Comparison of ENCODE assay signal across 12 mouse cellular contexts in the genomic region with DNA sequence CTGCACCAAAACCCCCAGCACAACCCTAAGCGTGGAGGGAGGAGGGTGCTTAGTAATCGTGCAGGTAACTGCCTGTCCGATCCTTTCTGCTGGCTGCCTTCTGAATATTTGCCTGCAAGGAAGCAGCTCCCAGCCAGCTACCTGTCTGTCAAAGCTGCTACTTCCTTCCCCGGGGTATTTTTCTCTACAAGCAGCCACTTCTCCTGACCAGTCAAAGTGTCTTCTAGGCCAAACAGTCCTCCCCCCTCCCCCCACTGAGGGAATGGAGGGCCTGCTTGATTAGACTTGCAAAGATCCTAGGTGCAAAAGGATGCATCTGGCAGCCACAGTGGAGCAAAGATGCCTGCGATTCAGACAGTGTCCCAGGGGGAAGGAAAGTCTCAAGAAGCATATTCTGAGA. TPM values are rescaled to one million over a fixed set of nuclear protein-coding genes. Genes with fewer than 3 reads are reported as not detected.
DNase-seq lines count a peak whose midpoint lies in the region; ATAC-seq lines count a peak whose summit lies in the region.
"Had no signal": no experiment of that assay in that cellular context is flagged by ENCODE, and none has a peak within 500 bp of the region (broad histone marks: within the 10 kb centered on the region; RNA-seq: fewer than 3 reads in every experiment).

No protein-coding gene starts in this region.

- no peak overlapping the region for H3K4me2 ChIP-seq in heart, embryonic 13.5 days
- H3K4me2 ChIP-seq in heart, embryonic 11.5 days = no peak overlapping the region
- H3K4me2 ChIP-seq in forebrain, embryonic 16.5 days (ENCODE audit: low read length) = no peak overlapping the region
- H3K4me2 ChIP-seq in midbrain, embryonic 12.5 days (replicated peaks) = peak overlapping the region; percentile 61
- H3K4me2 ChIP-seq: stomach, embryonic 15.5 days had no signal

- H3K4me3 ChIP-seq in heart, embryonic 13.5 days = no peak overlapping the region
- no peak overlapping the region for H3K4me3 ChIP-seq in heart, embryonic 11.5 days (ENCODE audit: low read depth, low read length)
- H3K4me3 ChIP-seq in forebrain, embryonic 16.5 days (replicated peaks; ENCODE audit: low read length) = no peak overlapping the region
- peak overlapping the region; percentile 1; the same call in 1 of the 2 replicates for H3K4me3 ChIP-seq in midbrain, embryonic 12.5 days
- H3K4me3 ChIP-seq: stomach, embryonic 15.5 days had no signal

- H3K9me3 ChIP-seq in heart, embryonic 13.5 days = no peaks in the 10 kb centered on the region
- no peaks in the 10 kb centered on the region for H3K9me3 ChIP-seq in heart, embryonic 11.5 days (replicated peaks; ENCODE audit: control insufficient read depth, low read length)
- H3K9me3 ChIP-seq in forebrain, embryonic 16.5 days (ENCODE audit: control insufficient read depth, low read length) = no peaks in the 10 kb centered on the region
- no peaks in the 10 kb centered on the region for H3K9me3 ChIP-seq in midbrain, embryonic 12.5 days
- H3K9me3 ChIP-seq: stomach, embryonic 15.5 days had no signal

- H3K27me3 ChIP-seq in heart, embryonic 13.5 days (replicated peaks) = no peaks in the 10 kb centered on the region
- H3K27me3 ChIP-seq in heart, embryonic 11.5 days (ENCODE audit: control insufficient read depth, insufficient read depth, low read length) = no peaks in the 10 kb centered on the region
- H3K27me3 ChIP-seq in forebrain, embryonic 16.5 days (replicated peaks; ENCODE audit: control insufficient read depth, insufficient read depth, low read length) = no peaks in the 10 kb centered on the region
- no peaks in the 10 kb centered on the region; the same call in 1 of the 2 replicates for H3K27me3 ChIP-seq in midbrain, embryonic 12.5 days
- H3K27me3 ChIP-seq: stomach, embryonic 15.5 days had no signal

- DNase-seq in cerebellum, postnatal 14 days = peak; percentile 68 to 70
- no peak for DNase-seq in right cerebral cortex, adult 2 months (ENCODE audit: low spot score in 2 of 2)
- no peak for DNase-seq in ovary, postnatal 14 days (ENCODE audit: low spot score)
- DNase-seq: heart, adult 18-20 months had no signal

- H3K9ac ChIP-seq in heart, embryonic 13.5 days = peak overlapping the region; percentile 50
- H3K9ac ChIP-seq in heart, embryonic 11.5 days (ENCODE audit: low read depth, low read length) = no peak overlapping the region
- no peak overlapping the region for H3K9ac ChIP-seq in forebrain, embryonic 16.5 days (replicated peaks; ENCODE audit: low read depth, low read length)
- peak overlapping the region; percentile 8; the same call in 1 of the 2 replicates for H3K9ac ChIP-seq in midbrain, embryonic 12.5 days (replicated peaks)
- H3K9ac ChIP-seq: stomach, embryonic 15.5 days had no signal

- H3K36me3 ChIP-seq in heart, embryonic 13.5 days = peaks cover 12% of the 10 kb centered on the region
- no peaks in the 10 kb centered on the region for H3K36me3 ChIP-seq in heart, embryonic 11.5 days (ENCODE audit: control insufficient read depth, insufficient read depth, low read length)
- H3K36me3 ChIP-seq in forebrain, embryonic 16.5 days (ENCODE audit: control insufficient read depth, insufficient read depth) = no peaks in the 10 kb centered on the region
- peaks cover 17% of the 10 kb centered on the region for H3K36me3 ChIP-seq in midbrain, embryonic 12.5 days
- H3K36me3 ChIP-seq: stomach, embryonic 15.5 days had no signal

- no peak overlapping the region for H3K27ac ChIP-seq in heart, embryonic 13.5 days (replicated peaks)
- H3K27ac ChIP-seq in heart, embryonic 11.5 days (ENCODE audit: low read depth, low read length) = no peak overlapping the region
- peak overlapping the region; percentile 11; the same call in 1 of the 2 replicates for H3K27ac ChIP-seq in forebrain, embryonic 16.5 days (ENCODE audit: low read length)
- peak overlapping the region; percentile 43 for H3K27ac ChIP-seq in midbrain, embryonic 12.5 days (replicated peaks)
- H3K27ac ChIP-seq: stomach, embryonic 15.5 days had no signal

- peaks cover 65% of the 10 kb centered on the region for H3K4me1 ChIP-seq in heart, embryonic 13.5 days
- peaks cover 15% of the 10 kb centered on the region for H3K4me1 ChIP-seq in heart, embryonic 11.5 days (ENCODE audit: control insufficient read depth, insufficient read depth, low read length)
- peaks cover 42% of the 10 kb centered on the region for H3K4me1 ChIP-seq in forebrain, embryonic 16.5 days (replicated peaks; ENCODE audit: control insufficient read depth, insufficient read depth, low read length)
- H3K4me1 ChIP-seq in midbrain, embryonic 12.5 days = peaks cover 79% of the 10 kb centered on the region

- 18% methylated on average over 5 of the region's 5 CpGs for WGBS in heart, embryonic 13.5 days
- 26% methylated on average over 5 of the region's 5 CpGs for WGBS in heart, embryonic 11.5 days (ENCODE audit: insufficient replicate concordance)
- 19% methylated on average over 5 of the region's 5 CpGs for WGBS in forebrain, embryonic 16.5 days
- 35% methylated on average over 5 of the region's 5 CpGs for WGBS in midbrain, embryonic 12.5 days

- no peak for ATAC-seq in heart, embryonic 13.5 days (ENCODE audit: extremely low read depth, insufficient number of reproducible peaks, low FRiP score, low TSS enrichment)
- no peak for ATAC-seq in heart, embryonic 11.5 days (replicated peaks; ENCODE audit: insufficient number of reproducible peaks, low FRiP score, low TSS enrichment)
- peak; percentile 37 for ATAC-seq in forebrain, embryonic 16.5 days
- 0 out of 2 replicates have a peak, but pooled peaks have one; percentile 1 for ATAC-seq in midbrain, embryonic 12.5 days (ENCODE audit: low FRiP score, low read depth)
- no peak for ATAC-seq in monocyte, adult 5-6 weeks (replicated peaks; ENCODE audit: insufficient number of reproducible peaks, low FRiP score, low TSS enrichment, poor library complexity, severe bottlenecking)
- ATAC-seq: activated CD4-positive, CD25-positive, alpha-beta regulatory T cell, adult 4 months had no signal

RNA-seq across cellular contexts. Expression of a gene that starts 7.9 kb away (rescaled TPM):
- polyA plus RNA-seq in heart, embryonic 13.5 days (2015; fragmentation: Nextera tagmentation; extraction: Ambion mirVana) = 7.8 and 10.0 TPM in 2 replicates
- 8.7 and 8.9 TPM in 2 replicates for polyA plus RNA-seq in heart, embryonic 11.5 days (2014; fragmentation: Nextera tagmentation; extraction: Ambion mirVana)
- polyA plus RNA-seq in forebrain, embryonic 16.5 days (2015; fragmentation: Nextera tagmentation; extraction: Ambion mirVana) = 15.2 and 17.6 TPM in 2 replicates
- polyA plus RNA-seq in midbrain, embryonic 12.5 days (2016; fragmentation: Nextera tagmentation; extraction: Ambion mirVana) = 52.4 and 67.7 TPM in 2 replicates
- not detected in 3 replicates for total RNA-seq in monocyte, adult 5-6 weeks (2017)
- total RNA-seq: neutrophil, adult 5-6 weeks had no signal

Comparison
In these comparisons a context has a peak if more than half of its experiments do, and no peak if none do; other contexts are left out.
1. H3K9ac ChIP-seq: peak in heart, embryonic 13.5 days (single experiment) and midbrain, embryonic 12.5 days (single experiment); none in heart, embryonic 11.5 days (single experiment) and forebrain, embryonic 16.5 days (single experiment).
2. ATAC-seq: peak in forebrain, embryonic 16.5 days (single experiment) and midbrain, embryonic 12.5 days (single experiment); none in heart, embryonic 13.5 days (single experiment), heart, embryonic 11.5 days (single experiment) and monocyte, adult 5-6 weeks (single experiment).
3. H3K27ac ChIP-seq: peak in forebrain, embryonic 16.5 days (single experiment) and midbrain, embryonic 12.5 days (single experiment); none in heart, embryonic 13.5 days (single experiment) and heart, embryonic 11.5 days (single experiment).
4. DNase-seq: peak in cerebellum, postnatal 14 days (2 of 2); none in right cerebral cortex, adult 2 months (0 of 2) and ovary, postnatal 14 days (single experiment).